ENCODE assay signal across 29 mouse cellular contexts in genomic region chr6:63685689-63686088, GRCm38 (mm10).
"Had no signal": no experiment of that assay in that cellular context is flagged by ENCODE, and none has a peak within 500 bp of the region (broad histone marks: within the 10 kb centered on the region; RNA-seq: fewer than 3 reads in every experiment).

No protein-coding gene starts in this region.

- H3K4me3 ChIP-seq: limb, embryonic 10.5 days; limb, embryonic 12.5 days; limb, embryonic 13.5 days; limb, embryonic 15.5 days; liver, embryonic 12.5 days; liver, embryonic 13.5 days; liver, embryonic 15.5 days; lung, embryonic 15.5 days; megakaryocyte, embryonic 14.5 days; midbrain, embryonic 10.5 days; midbrain, embryonic 12.5 days; midbrain, embryonic 13.5 days; midbrain, embryonic 15.5 days; myocyte had no signal

- DNase-seq: left cerebral cortex, postnatal 4 days; liver; liver, embryonic 13.5 days; liver, postnatal 0 days; lung, adult 18-20 months; lung, adult 2 months; lung, embryonic 14.5 days; lung, postnatal 10 days; lung, postnatal 14 days; lung, postnatal 36 days; lung, postnatal 4 days; midbrain, embryonic 14.5 days had no signal

- H3K27ac ChIP-seq: limb, embryonic 10.5 days; limb, embryonic 12.5 days; limb, embryonic 13.5 days; limb, embryonic 15.5 days; liver, embryonic 12.5 days; liver, embryonic 13.5 days; liver, embryonic 14.5 days; liver, embryonic 15.5 days; lung, embryonic 15.5 days; macrophage; midbrain, embryonic 10.5 days; midbrain, embryonic 12.5 days; midbrain, embryonic 13.5 days; midbrain, embryonic 15.5 days had no signal

- ATAC-seq: liver, embryonic 12.5 days; liver, postnatal 0 days; lung, postnatal 0 days; midbrain, embryonic 13.5 days; midbrain, embryonic 15.5 days; midbrain, embryonic 16.5 days had no signal
